Mouse (Mus musculus): ENCODE measurements at regions not wholly inside any gene's neighbourhood (a gene's known extent, or its start where the extent isn't known, plus 50 kb on each side); places are given as distances from the start of the nearest gene placed in this dataset.

- Histone ChIP-seq H3K27me3 (ENCODE audit: insufficient read depth, poor library complexity, severe bottlenecking) (peaks cover 74% of the 10 kb centered on the region), H3K36me3 (no peaks in the 10 kb centered on the region), H3K4me1 (replicated peaks) (peaks cover 41% of the 10 kb centered on the region), H3K9me3 (no peaks in the 10 kb centered on the region), H3K4me3 (no peak overlapping the region), H3K27ac (no peak overlapping the region)
- peak; percentile 19 for DNase-seq (ENCODE audit: low spot score)
- 16% methylated on average over 10 of the region's 10 CpGs for WGBS
Observed at GRCm38 (mm10) chr16:29877372-29878123, 186.6 kb upstream of the Hes1 start.

GRCm38 (mm10) chr16:29879665-29880064, 184.5 kb upstream of the Hes1 start:
- Histone ChIP-seq H3K36me3 (no peaks in the 10 kb centered on the region), H3K4me1 (replicated peaks) (peaks cover 59% of the 10 kb centered on the region), H3K27ac (no peak overlapping the region), H3K9me3 (no peaks in the 10 kb centered on the region), H3K27me3 (ENCODE audit: insufficient read depth, poor library complexity, severe bottlenecking) (peaks cover 83% of the 10 kb centered on the region), H3K4me3 (no peak overlapping the region)
- WGBS: 88% methylated on average over 6 of the region's 6 CpGs
- no peak for DNase-seq (ENCODE audit: low spot score)

GRCm38 (mm10) chr16:29881497-29881896, 182.7 kb upstream of the Hes1 start:
- Histone ChIP-seq H3K27me3 (ENCODE audit: insufficient read depth, poor library complexity, severe bottlenecking) (peaks cover 91% of the 10 kb centered on the region), H3K4me3 (no peak overlapping the region), H3K36me3 (no peaks in the 10 kb centered on the region), H3K9me3 (no peaks in the 10 kb centered on the region), H3K27ac (no peak overlapping the region), H3K4me1 (replicated peaks) (peaks cover 54% of the 10 kb centered on the region)
- 59% methylated on average over 12 of the region's 12 CpGs for WGBS
- DNase-seq (ENCODE audit: low spot score): no peak

GRCm38 (mm10) chr16:29882226-29882972, 181.8 kb upstream of the Hes1 start:
- no peak for DNase-seq (ENCODE audit: low spot score)
- H3K9me3 ChIP-seq: no peaks in the 10 kb centered on the region
- 9% methylated on average over 10 of the region's 10 CpGs for WGBS
- H3K27ac ChIP-seq: peak overlapping the region; percentile 66
- no peak overlapping the region for H3K4me3 ChIP-seq
- H3K27me3 ChIP-seq (ENCODE audit: insufficient read depth, poor library complexity, severe bottlenecking): peaks cover 88% of the 10 kb centered on the region
- peaks cover 46% of the 10 kb centered on the region for H3K4me1 ChIP-seq (replicated peaks)
- no peaks in the 10 kb centered on the region for H3K36me3 ChIP-seq

GRCm38 (mm10) chr16:29883252-29883992, 180.8 kb upstream of the Hes1 start:
- Histone ChIP-seq H3K4me3 (no peak overlapping the region), H3K4me1 (replicated peaks) (peaks cover 41% of the 10 kb centered on the region), H3K9me3 (no peaks in the 10 kb centered on the region), H3K36me3 (no peaks in the 10 kb centered on the region), H3K27me3 (ENCODE audit: insufficient read depth, poor library complexity, severe bottlenecking) (peaks cover 89% of the 10 kb centered on the region), H3K27ac (peak overlapping the region; percentile 23; the same call in 1 of the 2 replicates)
- DNase-seq (ENCODE audit: low spot score): no peak
- 16% methylated on average over 10 of the region's 10 CpGs for WGBS

- 87% methylated on average over 4 of the region's 4 CpGs for WGBS
- no peak overlapping the region for H3K27ac ChIP-seq
- DNase-seq (ENCODE audit: low spot score): no peak
- no peaks in the 10 kb centered on the region for H3K36me3 ChIP-seq
- no peak overlapping the region for H3K4me3 ChIP-seq
- H3K4me1 ChIP-seq (replicated peaks): peaks cover 41% of the 10 kb centered on the region
- H3K27me3 ChIP-seq (ENCODE audit: insufficient read depth, poor library complexity, severe bottlenecking): peaks cover 85% of the 10 kb centered on the region
- H3K9me3 ChIP-seq: no peaks in the 10 kb centered on the region
Observed at GRCm38 (mm10) chr16:29884899-29885298, 179.3 kb upstream of the Hes1 start.

GRCm38 (mm10) chr16:29886755-29887154, 177.4 kb upstream of the Hes1 start:
- DNase-seq (ENCODE audit: low spot score): no peak
- Histone ChIP-seq H3K36me3 (no peaks in the 10 kb centered on the region), H3K9me3 (no peaks in the 10 kb centered on the region), H3K4me3 (no peak overlapping the region), H3K27me3 (ENCODE audit: insufficient read depth, poor library complexity, severe bottlenecking) (peaks cover 85% of the 10 kb centered on the region), H3K4me1 (replicated peaks) (peaks cover 40% of the 10 kb centered on the region), H3K27ac (no peak overlapping the region)
- WGBS: 88% methylated on average over 4 of the region's 4 CpGs

GRCm38 (mm10) chr16:29889346-29889745, 174.8 kb upstream of the Hes1 start:
- H3K27me3 ChIP-seq (ENCODE audit: insufficient read depth, poor library complexity, severe bottlenecking): peaks cover 87% of the 10 kb centered on the region
- no peak for DNase-seq (ENCODE audit: low spot score)
- peaks cover 31% of the 10 kb centered on the region for H3K4me1 ChIP-seq (replicated peaks)
- 44% methylated on average over 4 of the region's 4 CpGs for WGBS
- H3K4me3 ChIP-seq: no peak overlapping the region
- H3K36me3 ChIP-seq: no peaks in the 10 kb centered on the region
- H3K27ac ChIP-seq: no peak overlapping the region
- no peaks in the 10 kb centered on the region for H3K9me3 ChIP-seq

- Histone ChIP-seq H3K27ac (no peak overlapping the region), H3K36me3 (no peaks in the 10 kb centered on the region), H3K27me3 (ENCODE audit: insufficient read depth, poor library complexity, severe bottlenecking) (peaks cover 84% of the 10 kb centered on the region), H3K4me1 (replicated peaks) (peaks cover 34% of the 10 kb centered on the region), H3K9me3 (no peaks in the 10 kb centered on the region), H3K4me3 (no peak overlapping the region)
- DNase-seq (ENCODE audit: low spot score): no peak
- 60% methylated on average over 7 of the region's 7 CpGs for WGBS
Observed at GRCm38 (mm10) chr16:29891472-29891871, 172.7 kb upstream of the Hes1 start.

- peaks cover 79% of the 10 kb centered on the region for H3K27me3 ChIP-seq (ENCODE audit: insufficient read depth, poor library complexity, severe bottlenecking)
- DNase-seq (ENCODE audit: low spot score): peak; percentile 70
- H3K9me3 ChIP-seq: no peaks in the 10 kb centered on the region
- no peaks in the 10 kb centered on the region for H3K36me3 ChIP-seq
- peak overlapping the region; percentile 54; the same call in 1 of the 2 replicates for H3K27ac ChIP-seq
- 0 out of 2 replicates have a peak overlapping the region, but pooled peaks have one; percentile 3 for H3K4me3 ChIP-seq
- WGBS: 37% methylated on average over 21 of the region's 21 CpGs
- peaks cover 34% of the 10 kb centered on the region for H3K4me1 ChIP-seq (replicated peaks)
Observed at GRCm38 (mm10) chr16:29893871-29894828, 170.0 kb upstream of the Hes1 start.

GRCm38 (mm10) chr16:29896393-29896792, 167.8 kb upstream of the Hes1 start:
- H3K36me3 ChIP-seq: no peaks in the 10 kb centered on the region

GRCm38 (mm10) chr16:29903510-29903909, 160.7 kb upstream of the Hes1 start:
- peaks cover 62% of the 10 kb centered on the region for H3K27me3 ChIP-seq (ENCODE audit: insufficient read depth, poor library complexity, severe bottlenecking)

More at GRCm38 (mm10) chr16:29896393-29896792, 167.8 kb upstream of the Hes1 start:
- no peak overlapping the region for H3K4me3 ChIP-seq
- peaks cover 27% of the 10 kb centered on the region for H3K4me1 ChIP-seq (replicated peaks)
- H3K27me3 ChIP-seq (ENCODE audit: insufficient read depth, poor library complexity, severe bottlenecking): peaks cover 65% of the 10 kb centered on the region
- no peak overlapping the region for H3K27ac ChIP-seq
- DNase-seq (ENCODE audit: low spot score): no peak
- WGBS: 86% methylated on average over 4 of the region's 4 CpGs
- H3K9me3 ChIP-seq: no peaks in the 10 kb centered on the region

More at GRCm38 (mm10) chr16:29903510-29903909, 160.7 kb upstream of the Hes1 start:
- H3K36me3 ChIP-seq: no peaks in the 10 kb centered on the region
- no peaks in the 10 kb centered on the region for H3K9me3 ChIP-seq
- H3K4me3 ChIP-seq: no peak overlapping the region
- WGBS: 80% methylated on average over 8 of the region's 8 CpGs
- no peak for DNase-seq (ENCODE audit: low spot score)
- H3K4me1 ChIP-seq (replicated peaks): peaks cover 43% of the 10 kb centered on the region
- no peak overlapping the region for H3K27ac ChIP-seq
